Mouse (Mus musculus) liver, embryonic 11.5 days (tissue): ENCODE results near the gene Ckap4. TPM values are rescaled to one million over a fixed set of nuclear protein-coding genes. Genes with fewer than 3 reads are reported as not detected.

ENCODE experiments used
- ATAC-seq: fragments of 200-750 bp; cut with Nextera tagmentation; replicated peaks from 2 replicates; pipeline ENCODE4 v1.8.0; 2017; ENCODE audit warnings: moderate number of reproducible peaks, mild to moderate bottlenecking, moderate TSS enrichment, moderate library complexity; ENCODE audit not compliant: low FRiP score
- DNase-seq: peaks from one replicate; pipeline ENCODE4 v3.0.0-alpha.2; 2017; ENCODE audit warnings: low spot score
- H3K27ac ChIP-seq: fragments of 300-500 bp; sonication (generic); 2 replicates; pipeline ENCODE4 v1.5.1; 2014; ENCODE audit warnings: mild to moderate bottlenecking, low read depth, low read length, control low read depth
- H3K27me3 ChIP-seq: fragments of 300-500 bp; sonication (generic); replicated peaks from 2 replicates; pipeline ENCODE4 v1.6.1; 2014; ENCODE audit warnings: low read length, mixed read lengths; ENCODE audit not compliant: control insufficient read depth, insufficient read depth
- H3K36me3 ChIP-seq: fragments of 300-500 bp; sonication (generic); 2 replicates; pipeline ENCODE4 v1.6.1; 2014; ENCODE audit warnings: mild to moderate bottlenecking, low read length, moderate library complexity, mixed read lengths; ENCODE audit not compliant: control insufficient read depth, insufficient read depth
- H3K4me1 ChIP-seq: fragments of 300-500 bp; sonication (generic); replicated peaks from 2 replicates; pipeline ENCODE4 v1.6.1; 2014; ENCODE audit warnings: low read length, mixed read lengths; ENCODE audit not compliant: control insufficient read depth, insufficient read depth
- H3K4me2 ChIP-seq: fragments of 300-500 bp; sonication (generic); 2 replicates; pipeline ENCODE4 v1.6.1; 2014; ENCODE audit warnings: mild to moderate bottlenecking, control low read depth, moderate library complexity
- H3K4me3 ChIP-seq: fragments of 300-500 bp; sonication (generic); 2 replicates; pipeline ENCODE4 v1.5.1; 2014; ENCODE audit warnings: low read depth, low read length, control low read depth
- H3K9ac ChIP-seq: fragments of 300-500 bp; sonication (generic); 2 replicates; pipeline ENCODE4 v1.6.1; 2014; ENCODE audit warnings: low read depth, low read length, control low read depth
- H3K9me3 ChIP-seq: fragments of 300-500 bp; sonication (generic); 2 replicates; pipeline ENCODE4 v1.6.1; 2016; ENCODE audit warnings: low read length, inconsistent platforms, mixed read lengths; ENCODE audit not compliant: control insufficient read depth
- WGBS: fragments of 180-500 bp; shearing (Covaris S2); extraction: QIAGEN DNeasy Blood & Tissue Kit; methylation state at CpG from one replicate; pipeline ENCODE4 v1.1.7; 2014; 5-methylcytosine and 5-hydroxymethylcytosine counted together
- polyA plus RNA-seq: library from polyadenylated mRNA; unstranded; fragments of >200 nt; fragmentation: Nextera tagmentation; extraction: Ambion mirVana; gene quantifications from 2 replicates; pipeline ENCODE4 v1.2.1, GENCODE M21; 2014

The Ckap4 gene
- 39.4 and 41.5 TPM in 2 replicates for polyA plus RNA-seq

DNA sequence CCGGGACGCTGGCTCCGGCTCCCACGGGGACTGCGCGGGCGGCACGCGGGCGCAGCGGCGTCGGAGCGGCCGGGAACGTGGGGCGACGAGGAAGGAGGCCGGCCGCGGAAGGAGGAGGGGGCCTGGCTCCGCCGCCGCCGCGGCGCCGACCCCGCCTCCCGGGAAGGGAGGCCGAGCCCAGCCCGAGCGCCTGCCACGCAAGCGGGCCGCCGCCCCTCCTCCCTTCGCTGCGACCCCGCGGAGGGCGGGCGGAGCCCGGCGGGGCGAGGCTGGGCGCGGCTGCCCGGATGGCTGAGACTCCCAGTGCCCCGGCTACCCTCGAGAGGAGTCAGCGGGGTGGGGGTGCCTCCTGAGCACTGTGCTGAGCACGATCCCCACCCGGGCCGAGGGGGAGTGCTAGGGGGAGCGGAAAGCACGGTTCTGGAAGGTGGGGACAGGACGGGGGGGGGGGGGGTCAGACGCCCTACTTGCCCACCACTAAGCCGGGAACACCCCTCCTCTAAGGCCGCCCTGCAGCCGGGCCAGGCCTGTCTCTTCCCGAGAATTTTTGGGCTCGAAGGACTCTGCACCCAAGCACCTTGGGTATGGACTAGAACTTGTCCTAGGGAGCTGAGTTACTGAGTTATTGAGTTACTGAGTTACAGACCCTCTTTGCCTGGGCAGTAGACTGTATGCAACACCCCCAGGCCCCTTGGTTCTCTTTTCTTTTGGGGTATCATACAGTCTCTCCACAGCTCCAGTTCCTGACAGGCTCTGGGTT, at the start of gene Ckap4:
Ckap4 (minus strand) TSS at position 151 of the 760 bp plus-strand sequence.
- Histone ChIP-seq H3K9ac (peak within 1 kb of the TSS; percentile 63), H3K4me3 (peak within 1 kb of the TSS; percentile 78), H3K36me3 (no peaks in the 10 kb centered on the region), H3K9me3 (no peaks in the 10 kb centered on the region), H3K27ac (peak within 1 kb of the TSS; percentile 38), H3K27me3 (peaks cover 29% of the 10 kb centered on the region), H3K4me2 (peak within 1 kb of the TSS; percentile 81), H3K4me1 (peaks cover 3% of the 10 kb centered on the region)
- 2% methylated on average over 50 of the region's 64 CpGs for WGBS
- DNase-seq: peak; percentile 70
- peak; percentile 77 for ATAC-seq

DNA sequence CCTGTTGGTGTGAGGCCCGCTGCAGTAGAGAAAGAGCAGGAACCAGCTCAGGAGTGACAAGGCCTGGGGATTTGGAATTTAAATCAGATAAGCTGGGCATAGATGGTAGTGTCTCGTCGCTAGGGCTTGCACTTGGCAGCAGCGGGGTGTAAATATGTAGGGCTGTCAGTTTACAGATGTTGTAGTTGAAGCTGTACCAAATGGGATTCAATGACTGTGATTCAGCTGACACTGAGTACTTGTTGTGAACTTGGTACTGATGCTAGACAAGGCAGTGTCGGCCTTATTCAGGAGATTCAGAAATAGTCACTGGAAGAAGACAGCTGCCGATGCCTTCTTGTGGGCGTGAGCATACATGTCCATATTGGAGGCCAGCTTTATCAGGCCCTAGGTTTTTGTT, 48.4 kb upstream of the Ckap4 start:
- no peak overlapping the region for H3K9ac ChIP-seq
- 74% methylated on average over 7 of the region's 7 CpGs for WGBS
- no peaks in the 10 kb centered on the region for H3K36me3 ChIP-seq
- H3K4me1 ChIP-seq: peaks cover 4% of the 10 kb centered on the region; the same call in 1 of the 2 replicates
- H3K27me3 ChIP-seq: no peaks in the 10 kb centered on the region
- no peak for DNase-seq
- no peak overlapping the region for H3K4me2 ChIP-seq
- no peaks in the 10 kb centered on the region for H3K9me3 ChIP-seq
- H3K4me3 ChIP-seq: no peak overlapping the region
- no peak overlapping the region for H3K27ac ChIP-seq
- no peak for ATAC-seq

GRCm38 (mm10) chr10:84581191-84581590, 47.3 kb upstream of the Ckap4 start:
- no peak for DNase-seq
- Histone ChIP-seq H3K27ac (no peak overlapping the region), H3K9ac (no peak overlapping the region), H3K9me3 (no peaks in the 10 kb centered on the region), H3K4me1 (peaks cover 4% of the 10 kb centered on the region; the same call in 1 of the 2 replicates), H3K4me3 (no peak overlapping the region), H3K27me3 (no peaks in the 10 kb centered on the region), H3K4me2 (no peak overlapping the region), H3K36me3 (no peaks in the 10 kb centered on the region)
- ATAC-seq: no peak
- WGBS: 52% methylated on average over 8 of the region's 8 CpGs

DNA sequence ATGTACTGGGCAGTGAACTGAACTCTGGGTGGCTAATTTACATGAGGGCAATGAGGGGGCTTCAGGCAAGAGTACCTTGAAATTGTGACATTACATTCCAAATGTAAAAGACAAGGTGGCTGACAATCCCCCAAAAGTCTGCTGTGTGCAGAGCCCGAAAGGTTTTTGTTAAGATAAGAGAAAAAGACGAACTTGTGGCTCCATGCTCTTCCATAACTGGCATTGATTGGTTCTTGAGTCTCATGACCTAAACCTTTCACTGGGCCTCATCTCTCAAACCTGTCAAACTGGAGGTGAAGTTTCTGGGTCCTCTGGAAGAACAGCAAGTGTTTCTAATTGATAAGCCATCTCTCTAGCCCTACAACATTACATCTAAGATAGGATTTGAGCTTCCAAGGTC, 45.7 kb upstream of the Ckap4 start:
- no peak overlapping the region for H3K4me3 ChIP-seq
- DNase-seq (no peak), ATAC-seq (no peak)
- no peak overlapping the region for H3K4me2 ChIP-seq
- 44% methylated on average over 2 of the region's 2 CpGs for WGBS
- no peaks in the 10 kb centered on the region for H3K27me3 ChIP-seq
- no peak overlapping the region for H3K27ac ChIP-seq
- H3K36me3 ChIP-seq: no peaks in the 10 kb centered on the region
- H3K9ac ChIP-seq: no peak overlapping the region
- H3K4me1 ChIP-seq: peaks cover 12% of the 10 kb centered on the region
- no peaks in the 10 kb centered on the region for H3K9me3 ChIP-seq

DNA sequence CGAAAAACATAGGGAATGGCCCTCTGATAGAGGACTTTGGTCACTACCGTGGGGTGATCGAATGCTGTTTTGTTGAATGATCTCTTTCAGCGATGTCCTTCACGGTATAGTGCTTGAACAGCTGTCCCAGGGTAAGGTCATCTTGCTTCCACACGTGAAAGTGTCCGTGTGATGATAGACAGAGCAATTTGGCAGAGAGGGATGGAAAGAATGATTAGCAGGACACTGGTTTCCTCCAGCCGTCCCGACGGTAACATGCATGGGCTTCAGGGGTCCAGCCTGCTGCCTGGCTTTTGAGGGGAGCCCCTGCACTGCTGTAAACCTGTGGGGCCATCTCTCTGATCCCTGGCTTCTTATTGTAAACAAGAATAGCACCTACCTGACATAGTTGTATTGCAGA, 44.9 kb upstream of the Ckap4 start:
- Histone ChIP-seq H3K36me3 (no peaks in the 10 kb centered on the region), H3K4me1 (peaks cover 12% of the 10 kb centered on the region), H3K9ac (no peak overlapping the region), H3K4me3 (no peak overlapping the region), H3K4me2 (no peak overlapping the region), H3K27me3 (no peaks in the 10 kb centered on the region), H3K27ac (no peak overlapping the region), H3K9me3 (no peaks in the 10 kb centered on the region)
- 82% methylated on average over 10 of the region's 10 CpGs for WGBS
- DNase-seq: no peak
- ATAC-seq: no peak

DNA sequence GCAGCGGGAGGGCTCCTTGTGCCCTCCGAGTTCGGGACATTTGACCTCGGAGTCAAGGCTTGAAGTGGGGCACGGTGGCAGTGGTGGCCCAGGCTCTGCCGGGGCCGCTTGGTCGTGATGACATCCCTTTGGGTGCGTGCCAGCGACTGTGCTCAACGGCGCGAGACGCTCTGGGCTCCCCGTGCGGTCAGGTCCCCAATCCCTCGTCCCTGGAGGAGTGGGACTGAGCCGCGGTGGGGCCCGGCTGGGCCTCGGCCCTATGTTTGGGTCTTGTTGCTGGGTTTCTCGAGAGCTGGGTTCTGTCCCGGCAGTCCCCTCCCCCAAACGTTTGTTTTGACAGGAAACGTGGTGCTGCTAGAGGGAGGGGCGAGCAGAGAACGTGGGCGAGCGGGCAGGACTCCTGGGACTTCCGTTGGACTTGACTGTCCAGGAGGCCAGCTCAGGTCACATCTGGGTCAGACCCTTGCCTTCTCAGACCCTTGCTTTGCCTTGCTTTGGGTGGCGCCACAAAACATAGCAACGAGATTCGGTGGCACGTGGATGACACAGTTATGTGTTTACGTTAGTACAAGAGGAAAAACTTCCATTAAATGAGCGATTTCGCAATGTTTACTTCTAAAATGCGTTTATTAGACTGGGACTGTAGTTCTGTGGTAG, 43.3 kb upstream of the Ckap4 start:
- peak overlapping the region; percentile 44 for H3K9ac ChIP-seq
- peak overlapping the region; percentile 20; the same call in 1 of the 2 replicates for H3K27ac ChIP-seq
- ATAC-seq: peak; percentile 0; the same call in 1 of the 2 replicates
- DNase-seq: peak; percentile 71
- 2% methylated on average over 38 of the region's 38 CpGs for WGBS
- H3K4me2 ChIP-seq: peak overlapping the region; percentile 99
- peak overlapping the region; percentile 88 for H3K4me3 ChIP-seq
- peaks cover 12% of the 10 kb centered on the region for H3K4me1 ChIP-seq
- no peaks in the 10 kb centered on the region for H3K27me3 ChIP-seq
- no peaks in the 10 kb centered on the region for H3K9me3 ChIP-seq
- H3K36me3 ChIP-seq: no peaks in the 10 kb centered on the region

DNA sequence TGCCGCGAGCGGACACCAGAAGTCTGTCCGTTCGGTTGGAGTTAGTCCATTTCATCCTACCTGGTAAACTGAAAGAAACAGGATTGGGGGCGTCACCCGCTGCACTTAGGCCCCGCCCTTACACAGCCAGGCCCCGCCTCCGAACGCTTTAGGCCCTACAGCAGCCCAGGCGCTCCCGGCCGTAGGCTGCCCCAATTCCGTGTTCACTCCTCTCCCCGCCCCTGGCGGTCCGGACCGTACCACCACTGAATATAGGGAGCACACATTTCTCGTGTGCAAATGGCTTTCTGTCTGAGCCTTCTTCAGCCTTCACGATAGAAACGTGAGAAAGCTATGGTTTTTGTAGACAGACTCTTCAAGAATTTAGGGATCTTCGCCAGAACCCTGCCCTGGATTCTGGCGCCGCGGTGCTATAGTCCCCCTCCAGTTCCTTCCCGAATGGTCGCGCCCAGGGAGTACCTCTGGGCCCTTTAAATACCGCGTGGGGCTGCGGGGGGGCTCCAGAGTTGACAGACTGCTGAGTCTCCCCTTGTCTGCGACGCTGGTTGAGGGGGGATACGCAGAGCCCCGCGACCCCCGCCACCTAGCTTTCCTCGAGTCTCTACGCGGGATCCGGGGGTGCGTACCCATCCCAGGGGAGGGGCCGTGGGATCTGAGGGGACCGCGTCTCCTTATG, 42.7 kb upstream of the Ckap4 start, which contains the start of gene Tcp11l2:
Tcp11l2 (plus strand) TSS at position 232 of the 676 bp plus-strand sequence.
- Histone ChIP-seq H3K4me3 (peak within 1 kb of the TSS; percentile 88), H3K9ac (peak within 1 kb of the TSS; percentile 44), H3K36me3 (no peaks in the 10 kb centered on the region), H3K4me1 (peaks cover 12% of the 10 kb centered on the region), H3K27ac (peak within 1 kb of the TSS; percentile 69), H3K4me2 (peak within 1 kb of the TSS; percentile 99), H3K27me3 (no peaks in the 10 kb centered on the region), H3K9me3 (no peaks in the 10 kb centered on the region)
- ATAC-seq: peak; percentile 96
- DNase-seq: peak; percentile 90
- WGBS: under 1% methylated on average over 46 of the region's 46 CpGs

DNA sequence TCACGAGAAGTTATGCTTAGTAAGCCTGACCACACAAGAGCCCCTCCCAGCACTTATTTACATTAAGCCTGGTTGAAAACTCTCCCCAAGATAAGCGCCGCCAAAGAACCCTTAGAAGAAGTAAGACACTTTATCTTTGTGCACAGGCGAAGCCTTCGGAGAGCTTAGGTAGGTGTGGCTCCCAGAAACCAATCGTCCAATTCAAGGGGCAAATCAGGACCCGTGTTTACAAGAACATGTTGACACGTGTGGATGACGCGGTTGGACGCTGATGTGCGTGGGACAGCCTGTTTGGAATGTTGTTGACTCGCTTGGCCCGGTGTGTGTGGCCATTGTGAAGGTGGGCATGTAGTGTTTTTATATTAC, 42.1 kb upstream of the Ckap4 start:
- Histone ChIP-seq H3K4me1 (peaks cover 12% of the 10 kb centered on the region), H3K27me3 (no peaks in the 10 kb centered on the region), H3K9ac (no peak overlapping the region), H3K9me3 (no peaks in the 10 kb centered on the region), H3K4me3 (peak overlapping the region; percentile 88), H3K36me3 (no peaks in the 10 kb centered on the region), H3K4me2 (peak overlapping the region; percentile 99), H3K27ac (peak overlapping the region; percentile 69)
- whole genome bisulfite sequencing: under 1% methylated on average over 14 of the region's 14 CpGs
- ATAC-seq (peak; percentile 93), DNase-seq (no peak)
